Comparison of ENCODE assay signal across 15 mouse cellular contexts in genomic region chr19:37579607-37580006, GRCm38 (mm10). TPM values are rescaled to one million over a fixed set of nuclear protein-coding genes. Genes with fewer than 3 reads are reported as not detected.
DNase-seq lines count a peak whose midpoint lies in the region; ATAC-seq and TF ChIP-seq lines count a peak whose summit lies in the region.
"Had no signal": no experiment of that assay in that cellular context is flagged by ENCODE, and none has a peak within 500 bp of the region (broad histone marks: within the 10 kb centered on the region; RNA-seq: fewer than 3 reads in every experiment).

No protein-coding gene starts in this region.

- H3K4me3 ChIP-seq in heart, embryonic 11.5 days (ENCODE audit: low read depth, low read length) = no peak overlapping the region
- H3K4me3 ChIP-seq in kidney, adult 2 months (ENCODE audit: insufficient read depth, low read depth, low read length) = no peak overlapping the region
- no peak overlapping the region for H3K4me3 ChIP-seq in midbrain, embryonic 14.5 days (replicated peaks; ENCODE audit: low read depth, low read length)
- no peak overlapping the region for H3K4me3 ChIP-seq in midbrain, embryonic 11.5 days (ENCODE audit: low read depth, low read length)
- H3K4me3 ChIP-seq: embryonic facial prominence, embryonic 12.5 days; intestine, embryonic 15.5 days; myocyte; stomach, embryonic 15.5 days had no signal

- no peak overlapping the region for H3K9ac ChIP-seq in heart, embryonic 11.5 days (ENCODE audit: low read depth, low read length)
- no peak overlapping the region for H3K9ac ChIP-seq in midbrain, embryonic 14.5 days (replicated peaks; ENCODE audit: low read length)
- H3K9ac ChIP-seq in midbrain, embryonic 11.5 days (ENCODE audit: low read length) = no peak overlapping the region
- H3K9ac ChIP-seq: embryonic facial prominence, embryonic 12.5 days; intestine, embryonic 15.5 days; stomach, embryonic 15.5 days had no signal

- 49% methylated on average over 4 of the region's 4 CpGs for WGBS in heart, embryonic 11.5 days (ENCODE audit: insufficient replicate concordance)
- WGBS in kidney, adult 2 months = 56% methylated on average over 4 of the region's 4 CpGs
- 53% methylated on average over 4 of the region's 4 CpGs for WGBS in midbrain, embryonic 14.5 days
- 74% methylated on average over 4 of the region's 4 CpGs for WGBS in midbrain, embryonic 11.5 days

- no peak for TF ChIP-seq POLR2A in kidney, adult 2 months (IDR thresholded peaks at IDR 0.05; ENCODE audit: low read depth, low read length)

- no peak for TF ChIP-seq CTCF in kidney, adult 2 months (conservative IDR thresholded peaks at IDR 0.05; ENCODE audit: insufficient read depth, insufficient read length, low read depth, low read length)

- no peaks in the 10 kb centered on the region for H3K9me3 ChIP-seq in heart, embryonic 11.5 days (replicated peaks; ENCODE audit: control insufficient read depth, low read length)
- no peaks in the 10 kb centered on the region for H3K9me3 ChIP-seq in midbrain, embryonic 14.5 days (ENCODE audit: control insufficient read depth, low read length)
- no peaks in the 10 kb centered on the region for H3K9me3 ChIP-seq in midbrain, embryonic 11.5 days (ENCODE audit: control insufficient read depth, low read length)
- H3K9me3 ChIP-seq: embryonic facial prominence, embryonic 12.5 days; intestine, embryonic 15.5 days; stomach, embryonic 15.5 days had no signal

- no peaks in the 10 kb centered on the region for H3K27me3 ChIP-seq in heart, embryonic 11.5 days (ENCODE audit: control insufficient read depth, insufficient read depth, low read length)
- no peaks in the 10 kb centered on the region for H3K27me3 ChIP-seq in kidney, adult 2 months (replicated peaks; ENCODE audit: control insufficient read depth, insufficient read depth, low read length)
- no peaks in the 10 kb centered on the region for H3K27me3 ChIP-seq in midbrain, embryonic 14.5 days (ENCODE audit: control insufficient read depth, insufficient read depth, low read length)
- no peaks in the 10 kb centered on the region for H3K27me3 ChIP-seq in midbrain, embryonic 11.5 days (ENCODE audit: control insufficient read depth, insufficient read depth, low read length)
- H3K27me3 ChIP-seq: embryonic facial prominence, embryonic 12.5 days; intestine, embryonic 15.5 days; stomach, embryonic 15.5 days had no signal

- no peaks in the 10 kb centered on the region for H3K4me1 ChIP-seq in heart, embryonic 11.5 days (ENCODE audit: control insufficient read depth, insufficient read depth, low read length)
- peaks cover 3% of the 10 kb centered on the region; the same call in 1 of the 2 replicates for H3K4me1 ChIP-seq in kidney, adult 2 months (ENCODE audit: control insufficient read depth, insufficient read depth, low read length)
- H3K4me1 ChIP-seq in midbrain, embryonic 14.5 days (ENCODE audit: control insufficient read depth, insufficient read depth, low read length) = no peaks in the 10 kb centered on the region
- H3K4me1 ChIP-seq in midbrain, embryonic 11.5 days (ENCODE audit: control insufficient read depth, insufficient read depth, low read length) = no peaks in the 10 kb centered on the region
- H3K4me1 ChIP-seq: embryonic facial prominence, embryonic 12.5 days; intestine, embryonic 15.5 days; stomach, embryonic 15.5 days had no signal

- no peak overlapping the region for H3K4me2 ChIP-seq in heart, embryonic 11.5 days
- no peak overlapping the region for H3K4me2 ChIP-seq in midbrain, embryonic 14.5 days (ENCODE audit: low read length)
- H3K4me2 ChIP-seq in midbrain, embryonic 11.5 days = no peak overlapping the region
- H3K4me2 ChIP-seq: embryonic facial prominence, embryonic 12.5 days; intestine, embryonic 15.5 days; stomach, embryonic 15.5 days had no signal

- DNase-seq in heart, adult 11 months = peak; percentile 88
- DNase-seq in kidney, adult 2 months = peak; percentile 31
- no peak for DNase-seq in kidney, postnatal 10 days
- DNase-seq in midbrain, embryonic 14.5 days = peak; percentile 32
- DNase-seq in midbrain, embryonic 11.5 days (ENCODE audit: low spot score, missing footprints) = no peak
- DNase-seq: cerebellum, adult 18-20 months; liver; thymus, postnatal 25 days had no signal

- no peaks in the 10 kb centered on the region; the same call in 1 of the 2 replicates for H3K36me3 ChIP-seq in heart, embryonic 11.5 days (ENCODE audit: control insufficient read depth, insufficient read depth, low read length)
- peaks cover 1% of the 10 kb centered on the region; the same call in 1 of the 2 replicates for H3K36me3 ChIP-seq in kidney, adult 2 months (ENCODE audit: control insufficient read depth, insufficient read depth, low read length)
- H3K36me3 ChIP-seq in midbrain, embryonic 14.5 days (ENCODE audit: control insufficient read depth, insufficient read depth, low read length) = no peaks in the 10 kb centered on the region
- no peaks in the 10 kb centered on the region for H3K36me3 ChIP-seq in midbrain, embryonic 11.5 days (ENCODE audit: control insufficient read depth, insufficient read depth, low read length)
- H3K36me3 ChIP-seq: embryonic facial prominence, embryonic 12.5 days; intestine, embryonic 15.5 days; stomach, embryonic 15.5 days had no signal

- no peak overlapping the region for H3K27ac ChIP-seq in heart, embryonic 11.5 days (ENCODE audit: low read depth, low read length)
- no peak overlapping the region for H3K27ac ChIP-seq in kidney, adult 2 months (ENCODE audit: insufficient read depth, low read depth, low read length)
- H3K27ac ChIP-seq in midbrain, embryonic 14.5 days (replicated peaks; ENCODE audit: low read depth, low read length) = no peak overlapping the region
- no peak overlapping the region for H3K27ac ChIP-seq in midbrain, embryonic 11.5 days (ENCODE audit: low read depth, low read length)
- H3K27ac ChIP-seq: embryonic facial prominence, embryonic 12.5 days; intestine, embryonic 15.5 days; stomach, embryonic 15.5 days had no signal

- ATAC-seq in heart, embryonic 11.5 days (replicated peaks; ENCODE audit: insufficient number of reproducible peaks, low FRiP score, low TSS enrichment) = no peak
- peak; percentile 53; the same call in 1 of the 2 replicates for ATAC-seq in midbrain, embryonic 14.5 days (ENCODE audit: low FRiP score, low TSS enrichment)
- no peak for ATAC-seq in midbrain, embryonic 11.5 days (ENCODE audit: low FRiP score)
- ATAC-seq in megakaryocyte-erythroid progenitor cell, adult 5-6 weeks (replicated peaks; ENCODE audit: low FRiP score, low TSS enrichment, poor library complexity, severe bottlenecking) = no peak
- ATAC-seq: activated CD4-positive, CD25-positive, alpha-beta regulatory T cell, adult 4 months; intestine, embryonic 15.5 days had no signal

RNA-seq across cellular contexts. Expression of gene Exoc6, which starts 29.4 kb away (rescaled TPM):
- polyA plus RNA-seq in heart, embryonic 11.5 days (2014; fragmentation: Nextera tagmentation; extraction: Ambion mirVana) = 22.3 TPM in 2 replicates
- polyA plus RNA-seq in kidney, adult 2 months (2012; rRNA removed) = 25.2 and 28.8 TPM in 2 replicates
- polyA plus RNA-seq in midbrain, embryonic 14.5 days (2014; fragmentation: Nextera tagmentation; extraction: Ambion mirVana) = 19.3 and 21.4 TPM in 2 replicates
- 8.6 and 9.6 TPM in 2 replicates for polyA plus RNA-seq in midbrain, embryonic 11.5 days (2014; fragmentation: Nextera tagmentation; extraction: Ambion mirVana)
- total RNA-seq in megakaryocyte-erythroid progenitor cell, adult 5-6 weeks (2014; fragmentation: Nextera tagmentation) = 46.9 and 49.2 TPM in 2 replicates
- 104 and 109 TPM in 2 replicates for total RNA-seq in megakaryocyte-erythroid progenitor cell, adult 5-6 weeks (2017)

Comparison
In these comparisons a context has a peak if more than half of its experiments do, and no peak if none do; other contexts are left out.
1. DNase-seq: peak in heart, adult 11 months (single experiment), kidney, adult 2 months (single experiment) and midbrain, embryonic 14.5 days (single experiment); none in kidney, postnatal 10 days (single experiment) and midbrain, embryonic 11.5 days (single experiment).